Mouse (Mus musculus) CH12.LX (cell line): ENCODE results near the gene 1110017D15Rik. TPM values are rescaled to one million over a fixed set of nuclear protein-coding genes. Genes with fewer than 3 reads are reported as not detected.

Source experiments
- DNase-seq: peaks from one replicate; pipeline ENCODE4 v3.0.0-alpha.2; 2013; ENCODE audit errors: extremely low read depth
- H3K27ac ChIP-seq: 2 replicates; pipeline ENCODE4 v1.5.1; 2012; ENCODE audit warnings: low read depth, mild to moderate bottlenecking, control low read depth, moderate library complexity; ENCODE audit not compliant: insufficient read depth
- H3K27me3 ChIP-seq: replicated peaks from 2 replicates; pipeline ENCODE3; 2012; ENCODE audit warnings: inconsistent platforms
- H3K36me3 ChIP-seq, 2 experiments: replicated peaks in 1 of 2; 2 replicates each; pipeline versions ENCODE3 to v1.6.1; 2012; ENCODE audit warnings: inconsistent platforms in 1 of 2, low read length in 1 of 2, mild to moderate bottlenecking in 1 of 2, mixed read lengths in 1 of 2, moderate library complexity in 1 of 2; ENCODE audit not compliant: control insufficient read depth in 1 of 2, insufficient read depth in 1 of 2
- H3K4me1 ChIP-seq, 2 experiments: 2 replicates each; pipeline ENCODE4 v1.6.1; 2012; ENCODE audit warnings: inconsistent platforms in 1 of 2, moderate library complexity in 1 of 2; ENCODE audit not compliant: insufficient read depth in 2 of 2, control insufficient read depth in 1 of 2
- H3K4me2 ChIP-seq: 2 replicates; pipeline ENCODE4 v1.6.1; 2012; ENCODE audit warnings: low read depth, mild to moderate bottlenecking, control low read depth; ENCODE audit not compliant: poor library complexity, insufficient read depth, severe bottlenecking
- H3K4me3 ChIP-seq, 3 experiments: fragments of 150-350 bp in 1 of 3; sonication (generic) in 1 of 3; replicated peaks in 1 of 3; 2 replicates each; pipeline versions ENCODE3 to v1.5.1; 2011 to 2012; ENCODE audit warnings: low read depth in 2 of 3, low read length in 2 of 3, mild to moderate bottlenecking in 2 of 3, moderate library complexity in 2 of 3, control low read depth in 1 of 3, improper control_type of control experiment in 1 of 3, inconsistent platforms in 1 of 3, mixed read lengths in 1 of 3; ENCODE audit not compliant: poor library complexity in 1 of 3
- H3K79me2 ChIP-seq: replicated peaks from 2 replicates; pipeline ENCODE4 v1.6.1; 2012; ENCODE audit warnings: mild to moderate bottlenecking, moderate library complexity; ENCODE audit not compliant: control insufficient read depth, poor library complexity, insufficient read depth, severe bottlenecking; ENCODE audit errors: extremely low read depth
- H3K9ac ChIP-seq: 2 replicates; pipeline ENCODE4 v1.6.1; 2012; ENCODE audit warnings: low read depth, mild to moderate bottlenecking, control low read depth, moderate library complexity; ENCODE audit not compliant: insufficient read depth
- H3K9me3 ChIP-seq: replicated peaks from 2 replicates; pipeline ENCODE3; 2012; ENCODE audit warnings: low read length, inconsistent platforms, mixed read lengths
- CHD2 ChIP-seq: IDR thresholded peaks from 2 replicates; pipeline ENCODE4 v1.6.1; 2011; ENCODE audit warnings: low read length, improper control_type of control experiment
- CTCF ChIP-seq, 2 experiments: IDR thresholded peaks in 1 of 2; conservative IDR thresholded peaks in 1 of 2; 2 replicates each; pipeline ENCODE4 v1.5.1; 2011 to 2012; ENCODE audit warnings: low read depth in 2 of 2, low read length in 2 of 2, improper control_type of control experiment in 1 of 2, inconsistent platforms in 1 of 2, mild to moderate bottlenecking in 1 of 2, moderate library complexity in 1 of 2
- ELF1 ChIP-seq: IDR thresholded peaks from 2 replicates; pipeline ENCODE4 v1.6.1; 2014; ENCODE audit warnings: low read depth, mild to moderate bottlenecking, inconsistent platforms, low read length, improper control_type of control experiment
- GABPA ChIP-seq: IDR thresholded peaks from 2 replicates; pipeline ENCODE4 v1.6.1; 2012; ENCODE audit warnings: low read depth, low read length, improper control_type of control experiment, inconsistent platforms; ENCODE audit not compliant: insufficient replicate concordance
- IRF4 ChIP-seq: IDR thresholded peaks from 2 replicates; pipeline ENCODE4 v1.6.1; 2014; ENCODE audit warnings: low read depth, mild to moderate bottlenecking, inconsistent platforms, low read length, improper control_type of control experiment
- JUN ChIP-seq: IDR thresholded peaks from 2 replicates; pipeline ENCODE4 v1.6.1; 2011; ENCODE audit warnings: low read depth, mild to moderate bottlenecking, low read length, improper control_type of control experiment, moderate library complexity; ENCODE audit not compliant: insufficient read depth
- KAT2A ChIP-seq: IDR thresholded peaks from 2 replicates; pipeline ENCODE4 v1.6.1; 2012; ENCODE audit warnings: low read length, improper control_type of control experiment, inconsistent platforms; ENCODE audit not compliant: insufficient replicate concordance
- MAX ChIP-seq: IDR thresholded peaks from 2 replicates; pipeline ENCODE4 v1.6.1; 2011; ENCODE audit warnings: low read length, improper control_type of control experiment
- NELFE ChIP-seq: IDR thresholded peaks from 2 replicates; pipeline ENCODE4 v1.6.1; 2011; ENCODE audit warnings: low read depth, low read length, improper control_type of control experiment
- POLR2A ChIP-seq: IDR thresholded peaks from 2 replicates; pipeline ENCODE4 v1.6.1; 2011; ENCODE audit warnings: low read depth, mild to moderate bottlenecking, improper control_type of control experiment, low read length
- RAD21 ChIP-seq: IDR thresholded peaks from 2 replicates; pipeline ENCODE4 v1.6.1; 2011; ENCODE audit warnings: low read depth, mild to moderate bottlenecking, low read length, improper control_type of control experiment, moderate library complexity
- SIN3A ChIP-seq: IDR thresholded peaks from 2 replicates; pipeline ENCODE4 v1.6.1; 2012; ENCODE audit warnings: low read length, improper control_type of control experiment, inconsistent platforms
- SMC3 ChIP-seq: IDR thresholded peaks from 2 replicates; pipeline ENCODE4 v1.6.1; 2011; ENCODE audit warnings: low read depth, low read length, improper control_type of control experiment
- TBP ChIP-seq: conservative IDR thresholded peaks from 2 replicates; pipeline ENCODE4 v1.6.1; 2011; ENCODE audit warnings: low read depth, low read length, improper control_type of control experiment
- USF1 ChIP-seq: IDR thresholded peaks from 2 replicates; pipeline ENCODE4 v1.6.1; 2014; ENCODE audit warnings: low read depth, mild to moderate bottlenecking, inconsistent platforms, low read length, improper control_type of control experiment
- ZKSCAN1 ChIP-seq: IDR thresholded peaks from 2 replicates; pipeline ENCODE4 v1.6.1; 2012; ENCODE audit warnings: low read depth, inconsistent platforms, low read length, improper control_type of control experiment, borderline replicate concordance
- ZNF384 ChIP-seq: IDR thresholded peaks from 2 replicates; pipeline ENCODE4 v1.6.1; 2012; ENCODE audit warnings: low read depth, low read length, improper control_type of control experiment, inconsistent platforms
- dilution Hi-C: fragments of 300-500 bp; cut with MboI; formaldehyde crosslinking; loops from 2 replicates; pipeline ENCODE4 v1.14.3; 2020; ENCODE audit warnings: low sequenced_read_pairs; ENCODE audit not compliant: extremely low pct_unique_long_range_greater_than_20kb, extremely low pct_ligation_motif_present
- in situ Hi-C: fragments of 300-500 bp; cut with MboI; formaldehyde crosslinking; loops from 3 replicates; pipeline ENCODE4 v1.14.3; 2019; ENCODE audit warnings: low sequenced_read_pairs, low pct_ligation_motif_present, low pct_unique_long_range_greater_than_20kb, mixed read lengths
- polyA plus RNA-seq: library from polyadenylated mRNA; unstranded; fragments of >175 nt; gene quantifications from 2 replicates; pipeline ENCODE4 v1.2.1, GENCODE M21; 2012; ENCODE audit warnings: low read depth; ENCODE audit not compliant: insufficient read length
- total RNA-seq, 2 experiments: library from RNA; depleted of rRNA; stranded (reverse); fragments of 300-350 nt in 1 of 2; fragments of >200 nt in 1 of 2; gene quantifications; 2 replicates each; pipeline ENCODE4 v1.2.3; 2012 to 2014

Gene 1110017D15Rik
- total and polyA plus RNA-seq, 3 experiments: not detected

DNA sequence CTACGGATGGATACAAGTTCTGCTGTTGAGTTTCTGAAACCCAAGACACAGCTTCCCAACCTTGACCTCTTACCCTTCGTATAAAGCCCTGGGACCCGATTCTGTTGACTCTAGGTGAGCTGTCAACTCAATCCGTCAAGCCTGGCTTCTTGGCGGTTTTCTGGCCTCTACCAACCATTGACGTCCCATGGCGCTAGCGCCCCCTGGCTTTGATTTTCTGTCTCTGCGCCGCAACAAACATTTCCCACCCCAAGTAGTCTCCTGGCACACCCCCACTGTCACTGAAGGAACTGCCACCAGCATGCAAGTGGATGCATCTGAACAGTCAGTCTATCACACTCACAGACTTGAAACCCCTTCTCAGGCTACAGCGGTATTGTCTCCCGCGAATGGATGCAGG is 11.0 kb downstream of the 1110017D15Rik start:
- Histone ChIP-seq H3K9ac (no peak overlapping the region), H3K4me2 (no peak overlapping the region), H3K36me3 (no peaks in the 10 kb centered on the region), H3K27ac (no peak overlapping the region), H3K4me3 (no peak overlapping the region), H3K27me3 (peaks cover 69% of the 10 kb centered on the region), H3K79me2 (no peaks in the 10 kb centered on the region), H3K4me1 (no peaks in the 10 kb centered on the region), H3K9me3 (peaks cover 10% of the 10 kb centered on the region)
- dilution Hi-C loops (no loop called here), in situ Hi-C loops (no loop called here)
- TF ChIP-seq GABPA (no peak), KAT2A (no peak), POLR2A (no peak), IRF4 (no peak), SMC3 (peak; percentile 40), CTCF (conservative IDR thresholded peaks at IDR 0.05 in 1 of 2, IDR thresholded peaks at IDR 0.05 in 1 of 2; ENCODE audit: low read depth in 2 of 2, low read length in 2 of 2) (peak in 1 of 2 experiments; percentile 60; a peak in 2 of 4 replicates), ZKSCAN1 (no peak), MAX (no peak), RAD21 (peak; percentile 22), SIN3A (no peak), TBP (no peak), ZNF384 (no peak), ELF1 (no peak), CHD2 (no peak)
- peak; percentile 17 for DNase-seq

DNA sequence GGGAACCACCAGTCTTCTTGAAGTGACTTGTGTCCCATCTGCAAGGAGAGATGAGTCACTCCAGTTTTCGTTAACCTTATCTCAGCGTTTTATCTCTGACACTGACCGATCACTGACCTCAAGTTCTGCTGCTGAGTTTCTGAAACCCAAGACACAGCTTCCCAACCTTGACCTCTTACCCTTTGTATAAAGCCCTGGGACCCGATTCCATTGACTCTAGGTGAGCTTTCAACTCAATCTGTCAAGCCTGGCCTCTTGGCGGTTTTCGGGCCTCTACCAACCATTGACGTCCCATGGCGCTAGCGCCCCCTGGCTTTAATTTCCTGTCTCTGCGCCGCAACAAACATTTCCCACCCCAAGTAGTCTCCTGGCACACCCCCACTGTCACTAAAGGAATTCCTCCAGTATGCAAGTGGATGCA is 12.0 kb downstream of the 1110017D15Rik start:
- peaks cover 69% of the 10 kb centered on the region for H3K27me3 ChIP-seq
- peak; percentile 3 for DNase-seq
- H3K79me2 ChIP-seq: no peaks in the 10 kb centered on the region
- in situ Hi-C loops (no loop called here), dilution Hi-C loops (no loop called here)
- H3K36me3 ChIP-seq: no peaks in the 10 kb centered on the region
- no peak overlapping the region for H3K9ac ChIP-seq
- TF ChIP-seq CTCF (conservative IDR thresholded peaks at IDR 0.05 in 1 of 2, IDR thresholded peaks at IDR 0.05 in 1 of 2; ENCODE audit: low read depth in 2 of 2, low read length in 2 of 2) (peak; percentile 8 to 47; a peak in 2 of 4 replicates), SIN3A (no peak)
- no peak overlapping the region for H3K27ac ChIP-seq
- peaks cover 10% of the 10 kb centered on the region for H3K9me3 ChIP-seq
- H3K4me3 ChIP-seq: no peak overlapping the region
- H3K4me1 ChIP-seq: no peaks in the 10 kb centered on the region
- no peak overlapping the region for H3K4me2 ChIP-seq

DNA sequence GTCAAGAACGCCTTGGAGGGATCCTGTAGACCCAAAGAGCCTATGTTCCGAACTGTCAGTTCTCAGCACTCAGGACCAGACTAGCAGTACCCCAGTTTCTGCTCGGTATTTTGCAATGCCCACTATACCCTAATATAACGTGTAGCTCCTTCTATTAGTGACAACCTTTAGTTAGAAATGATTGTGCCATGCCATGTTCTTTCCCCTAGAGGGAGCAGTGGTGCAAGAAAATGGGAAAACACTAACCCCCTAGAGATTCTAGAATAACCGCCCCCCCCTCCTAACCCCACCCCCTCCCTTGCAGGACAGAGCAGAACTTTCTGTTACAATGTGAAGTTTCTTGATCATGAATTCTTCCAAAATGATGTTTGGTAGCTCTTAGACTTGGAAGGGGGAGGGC is 12.8 kb downstream of the 1110017D15Rik start:
- Histone ChIP-seq H3K79me2 (no peaks in the 10 kb centered on the region), H3K9me3 (peaks cover 10% of the 10 kb centered on the region), H3K4me3 (no peak overlapping the region)
- in situ Hi-C loops: no loop called here
- TF ChIP-seq CHD2 (no peak), ZNF384 (no peak), CTCF (conservative IDR thresholded peaks at IDR 0.05 in 1 of 2, IDR thresholded peaks at IDR 0.05 in 1 of 2; ENCODE audit: low read depth in 2 of 2, low read length in 2 of 2) (peak in 1 of 2 experiments; percentile 42; a peak in 2 of 4 replicates), USF1 (no peak), JUN (no peak), NELFE (no peak)
- TF ChIP-seq, all 38 proteins: peak for 1
- Histone ChIP-seq H3K4me2 (no peak overlapping the region), H3K27me3 (peaks cover 64% of the 10 kb centered on the region), H3K36me3 (no peaks in the 10 kb centered on the region), H3K4me1 (no peaks in the 10 kb centered on the region), H3K27ac (no peak overlapping the region), H3K9ac (no peak overlapping the region)
- DNase-seq: peak; percentile 8
- dilution Hi-C loops: no loop called here
